Mouse (Mus musculus) bone marrow, adult 2 months (tissue): ENCODE measurements around the gene Pitpnm1. TPM values are rescaled to one million over a fixed set of nuclear protein-coding genes. Genes with fewer than 3 reads are reported as not detected.

Experiments used
- H3K27ac ChIP-seq: fragments of 200-500 bp; 2 replicates; pipeline ENCODE4 v1.5.1; 2012; ENCODE audit warnings: low read depth, mild to moderate bottlenecking, control low read depth, inconsistent platforms, low read length; ENCODE audit not compliant: control insufficient read depth, poor library complexity, insufficient read depth
- H3K4me1 ChIP-seq: fragments of 200-500 bp; 2 replicates; pipeline ENCODE4 v1.6.1; 2011; ENCODE audit warnings: low read length; ENCODE audit not compliant: control insufficient read depth, insufficient read depth
- H3K4me3 ChIP-seq: fragments of 200-500 bp; replicated peaks from 2 replicates; pipeline ENCODE3; 2011; ENCODE audit warnings: mild to moderate bottlenecking, low read depth, low read length, control low read depth; ENCODE audit not compliant: control insufficient read depth
- CTCF ChIP-seq: fragments of 200-500 bp; IDR thresholded peaks from 2 replicates; pipeline ENCODE4 v1.5.1; 2011; ENCODE audit warnings: low read length, control low read depth; ENCODE audit not compliant: control insufficient read depth, insufficient read depth
- POLR2A ChIP-seq: fragments of 200-500 bp; IDR thresholded peaks from 2 replicates; pipeline ENCODE4 v1.6.1; 2011; ENCODE audit warnings: low read depth, mild to moderate bottlenecking, control low read depth, low read length, borderline replicate concordance; ENCODE audit not compliant: control insufficient read depth
- WGBS: fragments of 180-500 bp; shearing (Covaris S2); methylation state at CpG from one replicate; pipeline ENCODE4 v1.1.7; 2018; 5-methylcytosine and 5-hydroxymethylcytosine counted together
- polyA plus RNA-seq: library from polyadenylated mRNA; stranded (reverse); fragments of >200 nt; gene quantifications from 2 replicates; pipeline ENCODE4 v1.2.4, GENCODE M21; 2011; ENCODE audit warnings: low replicate concordance; ENCODE audit not compliant: missing spikeins, insufficient read depth, insufficient read length

Gene Pitpnm1
- polyA plus RNA-seq, 1 experiment = 159 TPM

GRCm38 (mm10) chr19:4102049-4102448 lies 2.3 kb downstream of the Pitpnm1 start:
- H3K4me3 ChIP-seq = no peak overlapping the region
- no peak overlapping the region for H3K27ac ChIP-seq
- H3K4me1 ChIP-seq = peaks cover 2% of the 10 kb centered on the region; the same call in 1 of the 2 replicates
- 86% methylated on average over 2 of the region's 2 CpGs for WGBS
- TF ChIP-seq POLR2A (no peak), CTCF (no peak)

- TF ChIP-seq CTCF (no peak), POLR2A (no peak)
- Histone ChIP-seq H3K4me3 (no peak overlapping the region), H3K27ac (no peak overlapping the region), H3K4me1 (peaks cover 2% of the 10 kb centered on the region; the same call in 1 of the 2 replicates)
- WGBS = 91% methylated on average over 12 of the region's 12 CpGs
Measured at GRCm38 (mm10) chr19:4102626-4103025, 2.8 kb downstream of the Pitpnm1 start.

DNA sequence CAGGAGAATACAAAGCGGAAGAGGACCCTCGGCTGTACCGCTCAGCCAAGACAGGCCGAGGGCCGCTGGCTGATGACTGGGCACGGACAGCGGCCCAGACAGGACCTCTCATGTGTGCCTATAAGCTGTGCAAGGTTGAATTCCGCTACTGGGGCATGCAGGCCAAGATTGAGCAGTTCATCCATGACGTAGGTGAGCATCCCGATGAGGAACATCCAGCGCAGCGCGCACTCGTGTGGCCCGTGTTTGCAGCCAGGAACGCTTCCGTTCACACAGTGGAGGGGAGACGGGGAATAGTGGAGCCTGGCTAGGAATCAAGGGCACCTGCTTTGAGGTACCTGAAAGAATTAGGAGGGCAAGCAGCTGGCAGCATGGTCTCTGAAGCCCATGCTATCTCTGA lies 3.5 kb downstream of the Pitpnm1 start:
- H3K27ac ChIP-seq = no peak overlapping the region
- no peak overlapping the region for H3K4me3 ChIP-seq
- peaks cover 2% of the 10 kb centered on the region; the same call in 1 of the 2 replicates for H3K4me1 ChIP-seq
- WGBS = 96% methylated on average over 18 of the region's 18 CpGs
- no peak for TF ChIP-seq CTCF
- 0 out of 2 replicates have a peak, but pooled peaks have one; percentile 17 for TF ChIP-seq POLR2A

- no peak for TF ChIP-seq POLR2A
- TF ChIP-seq CTCF = no peak
- no peak overlapping the region for H3K4me3 ChIP-seq
- H3K27ac ChIP-seq = no peak overlapping the region
- peaks cover 2% of the 10 kb centered on the region; the same call in 1 of the 2 replicates for H3K4me1 ChIP-seq
- WGBS = 72% methylated on average over 3 of the region's 3 CpGs
Measured at GRCm38 (mm10) chr19:4103792-4104191, 4.0 kb downstream of the Pitpnm1 start.

DNA sequence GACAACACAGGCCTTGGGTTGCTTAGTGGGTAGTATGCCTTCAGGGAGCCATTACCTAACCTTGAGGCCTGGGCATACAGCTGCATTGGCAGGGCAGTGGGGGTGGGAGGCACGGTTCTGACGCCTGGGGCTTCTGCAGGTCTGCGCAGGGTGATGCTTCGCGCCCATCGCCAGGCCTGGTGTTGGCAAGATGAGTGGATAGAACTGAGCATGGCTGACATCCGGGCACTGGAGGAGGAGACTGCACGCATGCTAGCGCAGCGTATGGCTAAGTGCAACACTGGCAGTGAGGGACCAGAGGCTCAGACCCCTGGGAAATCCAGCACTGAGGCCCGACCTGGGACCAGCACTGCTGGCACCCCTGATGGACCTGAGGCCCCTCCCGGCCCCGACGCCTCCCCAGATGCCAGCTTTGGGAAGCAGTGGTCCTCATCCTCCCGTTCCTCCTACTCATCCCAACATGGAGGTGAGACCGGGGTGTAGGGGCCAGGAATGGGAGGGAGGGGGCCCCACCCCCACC lies 4.9 kb downstream of the Pitpnm1 start:
- H3K4me3 ChIP-seq = no peak overlapping the region
- H3K4me1 ChIP-seq = peaks cover 2% of the 10 kb centered on the region; the same call in 1 of the 2 replicates
- no peak overlapping the region for H3K27ac ChIP-seq
- WGBS = 96% methylated on average over 16 of the region's 16 CpGs
- no peak for TF ChIP-seq POLR2A
- TF ChIP-seq CTCF = no peak

DNA sequence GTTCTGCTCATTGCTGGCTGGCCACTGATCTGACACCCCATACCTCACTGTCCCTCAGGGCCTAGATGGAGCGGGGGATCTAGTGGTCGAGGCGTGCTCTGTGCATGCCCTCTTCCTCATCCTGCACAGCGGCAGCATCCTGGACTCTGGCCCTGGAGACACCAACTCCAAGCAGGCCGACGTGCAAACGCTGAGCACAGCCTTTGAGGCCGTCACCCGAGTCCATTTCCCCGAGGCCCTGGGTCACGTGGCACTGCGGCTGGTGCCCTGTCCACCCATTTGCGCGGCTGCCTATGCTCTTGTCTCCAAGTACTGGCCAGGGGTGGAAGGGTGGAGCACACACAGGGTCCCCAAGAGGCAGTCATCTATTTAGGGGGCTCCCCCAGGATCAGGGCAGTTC lies 6.9 kb downstream of the Pitpnm1 start:
- Histone ChIP-seq H3K27ac (no peak overlapping the region), H3K4me1 (peaks cover under 1% of the 10 kb centered on the region; the same call in 1 of the 2 replicates), H3K4me3 (no peak overlapping the region)
- TF ChIP-seq POLR2A = no peak
- no peak for TF ChIP-seq CTCF
- WGBS = 90% methylated on average over 14 of the region's 14 CpGs

- Histone ChIP-seq H3K4me1 (peaks cover 18% of the 10 kb centered on the region), H3K27ac (no peak overlapping the region), H3K4me3 (no peak overlapping the region)
- TF ChIP-seq POLR2A = no peak
- no peak for TF ChIP-seq CTCF
- 87% methylated on average over 9 of the region's 9 CpGs for WGBS
Measured at GRCm38 (mm10) chr19:4108535-4108934, 8.7 kb downstream of the Pitpnm1 start.

GRCm38 (mm10) chr19:4112063-4112960 lies 12.5 kb downstream of the Pitpnm1 start:
- Histone ChIP-seq H3K4me1 (peaks cover 24% of the 10 kb centered on the region), H3K4me3 (no peak overlapping the region), H3K27ac (peak overlapping the region; percentile 94)
- 74% methylated on average over 26 of the region's 26 CpGs for WGBS
- TF ChIP-seq POLR2A (no peak), CTCF (no peak)
